Mouse (Mus musculus) CD8-positive naive resting alpha-beta T cell, adult 2 months (primary cell): ENCODE data around the gene Rph3al.

Source experiments
- DNase-seq, 2 experiments: peaks; one replicate each; pipeline ENCODE4 v3.0.0; 2022; ENCODE audit warnings: low read depth in 2 of 2, low spot score in 2 of 2

Rph3al gene

DNA sequence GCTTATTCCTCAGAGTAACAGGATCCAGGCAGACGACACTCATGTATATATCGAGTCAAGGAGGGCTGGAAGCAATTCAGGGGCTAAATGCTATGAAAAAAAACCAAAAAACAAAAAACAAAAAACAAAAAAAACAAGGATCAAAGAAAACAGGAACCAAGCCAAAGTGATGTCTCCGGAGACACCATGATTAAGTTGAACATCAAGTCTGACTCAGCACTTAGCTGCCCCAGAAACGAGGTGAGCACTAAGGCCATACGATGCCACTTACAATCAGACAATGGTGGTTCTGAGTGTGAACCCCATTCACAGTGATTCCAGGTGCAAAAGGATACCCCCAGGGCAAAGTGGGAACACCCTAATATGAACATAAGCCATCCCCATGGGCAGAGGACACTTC is 13.7 kb upstream of the Rph3al start:
- no peak for DNase-seq

DNA sequence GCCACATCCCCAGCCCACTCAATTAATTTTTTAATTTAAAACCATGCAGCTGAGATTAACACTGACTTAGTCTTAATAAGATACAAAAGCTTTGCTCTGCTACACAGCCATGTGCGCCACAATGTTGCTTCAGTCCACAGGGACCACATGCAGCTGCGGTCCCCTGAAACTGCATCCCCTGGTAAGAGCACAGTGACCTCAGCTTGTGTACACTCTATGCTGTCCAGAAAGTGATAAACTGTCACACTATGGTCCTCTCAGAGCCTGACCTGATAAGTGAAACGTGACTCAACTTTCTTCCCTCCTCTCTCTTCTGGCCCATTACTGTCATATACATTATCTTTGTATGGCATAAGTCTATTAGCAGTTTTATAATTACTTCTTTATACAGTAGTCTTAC is 12.2 kb upstream of the Rph3al start:
- DNase-seq = no peak

DNA sequence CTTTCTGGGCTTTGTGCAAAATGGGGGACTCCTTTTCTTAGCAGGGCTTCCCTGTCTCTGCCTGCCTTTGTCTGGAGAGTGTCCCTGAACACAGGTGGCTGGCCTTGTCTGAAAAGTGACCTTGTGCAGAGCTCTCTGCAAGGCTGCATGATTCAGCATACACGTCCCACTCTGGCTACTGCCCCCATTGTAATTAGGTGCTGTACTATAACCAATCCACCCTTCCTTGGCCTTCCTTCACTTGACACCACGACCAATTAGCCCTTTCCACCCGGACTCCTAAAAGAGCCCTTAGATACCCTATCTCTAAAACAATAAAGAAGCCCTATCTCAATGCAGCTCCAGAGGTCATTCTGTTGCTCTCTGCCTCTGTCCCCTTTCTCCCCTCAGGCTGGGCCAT is 10.6 kb upstream of the Rph3al start:
- DNase-seq = no peak

DNA sequence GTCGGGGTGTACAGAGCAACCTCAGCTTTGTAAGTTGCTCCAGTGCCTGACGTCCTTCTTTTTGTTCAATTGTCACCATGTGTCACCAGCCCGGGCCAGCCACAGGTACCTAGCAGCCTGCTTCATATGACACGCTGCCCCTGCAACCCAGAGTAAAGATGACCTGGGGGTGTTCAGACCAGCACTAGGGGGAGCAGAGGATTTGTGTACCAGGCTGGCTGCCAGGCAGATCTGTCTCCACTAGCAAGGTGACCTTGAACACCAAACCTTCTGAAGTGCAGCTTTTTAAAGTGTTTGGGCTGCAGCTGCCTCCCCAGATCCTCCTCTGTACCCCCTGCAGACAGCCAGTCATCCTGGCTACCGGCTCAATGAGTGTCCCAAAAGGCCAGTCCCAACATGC is 9.0 kb upstream of the Rph3al start:
- DNase-seq = no peak

DNA sequence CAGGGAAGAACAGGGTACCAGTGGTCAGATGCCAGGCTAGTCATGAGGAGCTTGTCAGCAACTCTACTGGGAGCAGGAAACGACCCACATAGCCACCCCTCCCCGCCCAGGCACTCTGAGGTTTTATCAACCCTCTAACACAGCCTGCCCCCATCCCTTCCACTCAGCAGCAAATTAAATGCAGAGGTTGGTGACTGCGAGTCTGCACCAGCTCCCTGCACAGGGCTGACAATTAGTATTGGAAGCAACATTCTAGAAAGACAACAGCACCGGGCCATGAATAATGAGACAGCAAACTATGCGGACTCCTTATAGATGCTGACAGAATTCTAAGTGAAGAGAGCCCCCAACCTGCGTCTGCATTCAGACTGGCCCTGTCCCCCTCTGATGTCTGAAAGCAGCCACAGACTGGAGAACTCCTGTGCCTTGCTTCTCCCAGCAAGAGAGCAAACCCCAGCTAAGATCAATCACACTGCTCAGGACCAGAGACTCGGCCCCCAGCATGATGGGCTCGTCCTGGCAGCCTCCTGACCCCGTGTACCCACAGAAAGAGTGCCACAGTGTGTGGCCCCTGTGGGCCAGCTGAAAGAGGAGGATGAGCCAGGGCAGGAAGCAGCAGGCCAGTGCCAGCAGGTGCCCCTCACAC is 7.7 kb upstream of the Rph3al start:
- DNase-seq = no peak

DNA sequence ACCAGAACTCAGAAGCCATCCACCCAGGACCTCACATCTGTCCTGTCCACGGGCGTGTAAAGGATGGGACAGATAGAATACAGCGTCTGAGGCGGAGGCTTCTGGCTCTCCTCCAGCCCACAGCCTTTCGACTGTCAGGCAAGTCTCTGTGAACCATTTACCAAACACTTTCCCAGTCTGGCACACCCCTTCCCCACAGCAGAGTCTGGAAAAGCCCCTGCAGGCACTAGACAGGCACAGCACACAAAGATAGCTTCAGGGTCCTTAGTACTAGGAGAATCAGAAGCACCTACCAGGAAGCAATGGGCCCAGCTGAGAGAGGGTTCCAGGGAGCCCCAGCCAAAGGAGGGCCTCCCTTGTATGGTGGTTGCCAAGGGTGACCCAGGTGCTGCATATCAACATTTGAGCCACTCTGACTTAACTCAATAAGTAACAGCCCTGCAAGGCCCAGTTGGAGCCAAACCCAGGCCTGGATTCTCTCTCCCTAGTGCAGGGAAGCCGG is 808 bp downstream of the Rph3al start:
- DNase-seq = peak in 1 of 2 experiments; percentile 16

DNA sequence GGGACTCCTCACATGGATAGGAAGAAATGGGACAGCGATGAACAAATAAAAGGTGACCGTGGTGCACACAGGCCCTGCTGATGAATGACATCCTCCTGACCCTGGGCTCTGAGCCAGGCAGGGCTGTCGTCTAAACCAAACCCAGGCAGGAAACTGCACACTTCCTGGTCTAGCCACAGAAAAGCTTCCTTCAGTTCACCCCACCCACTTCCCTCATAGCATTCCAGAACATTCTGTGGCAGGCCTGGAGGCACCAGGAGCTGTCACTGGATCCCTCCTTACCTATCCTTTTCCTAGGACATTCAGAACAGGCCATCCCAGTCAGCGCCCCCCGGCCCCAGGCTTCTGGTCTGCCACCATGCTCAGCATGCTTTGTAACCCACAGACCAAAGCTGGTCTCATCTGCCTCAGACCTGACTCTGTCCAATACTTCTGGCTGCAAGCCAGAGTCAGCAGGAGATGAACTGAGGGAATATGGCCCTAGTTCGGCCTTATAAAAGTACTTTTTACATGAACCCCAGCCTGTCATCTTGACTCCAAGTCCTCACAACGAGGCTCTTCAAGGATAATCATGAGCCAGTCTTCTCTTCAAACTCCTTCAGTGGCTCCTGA is 2.3 kb downstream of the Rph3al start:
- DNase-seq = peak; percentile 32 to 50

DNA sequence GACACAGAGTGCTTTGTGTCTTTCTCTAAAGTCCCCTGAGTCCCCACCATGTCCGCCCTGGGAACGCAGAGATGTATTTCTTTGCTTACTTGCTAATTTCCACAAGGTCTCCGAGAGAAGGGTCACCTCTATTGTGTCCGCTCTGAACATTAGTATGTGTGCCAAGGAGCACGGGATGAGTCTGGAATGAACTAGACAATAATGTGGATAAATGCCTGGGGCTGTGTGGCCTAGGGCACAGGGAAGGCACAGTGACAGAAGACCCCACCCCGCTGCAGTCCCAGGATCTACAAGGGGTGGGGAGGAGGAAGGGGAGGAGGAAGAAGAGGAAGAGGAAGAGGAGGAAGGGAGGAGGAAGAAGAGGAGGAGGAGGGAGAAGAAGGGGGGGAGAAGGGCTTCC is 3.8 kb downstream of the Rph3al start:
- no peak for DNase-seq

DNA sequence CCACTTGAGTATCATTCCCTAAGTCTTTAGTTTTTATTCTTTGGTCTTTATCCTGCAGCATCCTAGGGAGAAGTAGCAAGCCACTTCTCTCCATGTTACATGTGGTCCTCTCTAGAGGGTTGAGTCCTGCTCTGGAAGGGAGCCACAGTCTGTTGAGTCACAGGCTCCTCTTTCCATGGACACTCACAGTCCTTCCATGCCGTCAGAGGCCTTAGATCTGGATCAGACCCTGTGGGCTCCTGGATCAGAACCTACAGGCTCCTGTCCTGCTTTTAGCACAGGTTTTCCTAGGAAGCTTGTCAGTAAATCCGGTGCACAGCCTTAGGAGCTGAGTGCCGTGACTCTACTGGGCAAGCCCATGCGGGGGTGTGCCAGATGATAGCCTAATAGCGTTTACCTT is 4.9 kb downstream of the Rph3al start:
- no peak for DNase-seq

DNA sequence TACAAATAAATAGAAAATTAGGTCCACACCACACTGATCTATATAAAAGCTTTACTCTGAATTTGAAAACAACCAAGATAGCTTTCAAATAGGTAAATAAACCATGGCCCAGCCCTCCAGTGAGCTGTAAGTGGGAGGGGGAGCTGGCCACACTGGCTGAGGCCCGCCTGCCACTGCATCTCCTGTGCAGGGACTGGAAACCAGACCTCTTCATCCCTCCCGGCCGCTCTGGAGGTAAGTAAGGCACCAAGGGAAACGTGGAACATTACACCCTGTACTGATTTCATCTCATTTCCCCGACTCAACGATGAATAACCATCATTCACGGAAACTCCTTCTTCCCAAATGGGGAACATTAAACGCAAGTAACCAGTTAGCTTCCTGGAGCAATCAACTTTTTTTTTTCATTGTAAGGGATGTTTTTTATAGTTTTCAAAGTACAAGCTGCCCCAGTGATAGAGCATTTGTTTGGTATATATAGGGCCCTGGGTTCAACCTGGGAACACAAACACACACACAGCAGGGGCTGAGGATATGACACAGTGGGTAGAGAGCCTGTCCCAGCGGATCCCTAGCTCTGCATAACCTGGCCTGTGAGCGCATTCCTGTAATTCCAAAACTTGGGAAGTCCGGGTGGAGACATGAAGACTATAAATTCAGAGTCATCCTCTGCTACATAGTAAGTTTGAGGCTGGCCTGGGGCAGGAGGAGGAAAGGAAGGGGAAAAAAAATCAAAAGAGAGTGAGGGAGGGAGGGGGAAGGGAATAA is 7.1 kb downstream of the Rph3al start:
- DNase-seq = no peak

DNA sequence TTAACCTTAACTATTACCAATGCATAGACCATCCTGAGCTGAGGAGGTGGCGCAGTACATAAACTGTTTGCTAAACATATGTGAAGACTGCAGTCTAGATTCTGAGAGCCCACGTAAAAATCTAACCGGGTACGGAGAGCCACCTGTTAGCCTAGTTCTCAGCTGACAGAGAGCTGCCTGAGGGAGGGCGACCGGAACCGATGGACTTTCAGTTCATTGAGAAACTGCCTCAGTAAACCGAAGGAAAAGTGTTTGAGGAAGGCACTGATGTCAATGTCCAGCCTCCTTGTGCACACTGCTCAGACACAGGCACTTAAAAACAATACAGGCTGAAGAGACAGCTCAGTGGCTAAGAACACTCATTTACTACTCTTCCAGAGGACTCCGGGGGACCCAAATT is 8.0 kb downstream of the Rph3al start:
- no peak for DNase-seq

DNA sequence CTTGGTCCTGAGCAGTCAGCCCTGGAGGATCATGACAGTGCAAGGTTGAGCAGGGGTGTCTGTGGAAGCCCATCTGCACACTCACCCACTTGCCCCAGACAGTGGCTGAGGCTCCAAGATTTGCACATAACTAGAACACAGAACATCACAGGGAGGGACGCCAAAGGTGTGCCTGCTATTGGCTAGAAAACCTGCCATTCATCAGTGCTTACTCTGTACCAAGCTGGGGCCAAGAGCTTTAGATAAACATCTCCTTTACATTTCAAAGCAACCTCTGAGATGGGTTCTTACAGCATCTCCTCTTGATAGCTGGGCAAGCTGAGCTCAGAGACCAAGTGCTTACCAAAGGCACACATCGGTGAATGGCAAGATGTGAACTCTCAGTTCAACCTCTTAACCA is 10.3 kb downstream of the Rph3al start:
- DNase-seq = no peak

DNA sequence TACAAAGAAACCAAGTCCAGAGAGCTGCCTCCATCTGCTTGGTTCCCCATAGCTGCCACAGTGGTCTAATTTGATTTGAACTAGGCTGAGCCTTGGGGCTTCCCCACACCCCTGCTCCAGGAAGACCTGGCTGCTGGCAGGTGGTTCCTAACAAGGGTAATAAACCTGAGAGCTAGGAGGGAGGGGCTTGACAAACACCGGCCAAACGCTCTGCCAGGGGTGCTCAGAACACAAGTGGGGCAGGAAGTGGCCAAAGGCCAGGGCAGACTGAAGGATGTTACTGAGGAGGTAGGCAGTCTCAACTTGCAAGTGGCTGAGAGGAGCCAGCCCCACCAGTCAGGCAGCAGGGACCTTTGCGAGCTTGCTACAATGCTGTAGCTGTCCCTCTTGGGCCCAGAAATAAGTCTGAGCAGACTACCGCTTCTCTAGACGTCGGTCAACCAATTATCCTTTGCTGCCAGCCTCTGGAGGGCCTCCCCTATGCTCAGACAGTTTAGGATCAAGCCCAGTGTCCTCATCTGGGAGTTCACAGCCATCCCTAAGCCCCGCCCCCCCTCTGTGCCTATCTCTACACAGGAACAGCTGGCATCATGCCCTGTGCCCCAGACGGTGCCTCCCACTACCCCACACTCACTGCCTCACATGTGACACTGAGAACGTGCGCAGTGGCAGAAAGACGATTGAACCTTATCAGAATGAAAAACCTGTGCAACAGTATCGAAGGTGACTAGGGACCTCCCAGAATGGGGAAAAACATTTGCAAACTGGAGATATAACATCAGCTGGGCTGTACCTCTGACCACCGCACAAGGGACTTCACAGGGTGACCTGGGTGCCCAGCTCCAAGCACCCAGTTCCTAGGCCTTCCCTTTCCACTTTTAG is 11.6 kb downstream of the Rph3al start:
- peak; percentile 37 to 46 for DNase-seq

DNA sequence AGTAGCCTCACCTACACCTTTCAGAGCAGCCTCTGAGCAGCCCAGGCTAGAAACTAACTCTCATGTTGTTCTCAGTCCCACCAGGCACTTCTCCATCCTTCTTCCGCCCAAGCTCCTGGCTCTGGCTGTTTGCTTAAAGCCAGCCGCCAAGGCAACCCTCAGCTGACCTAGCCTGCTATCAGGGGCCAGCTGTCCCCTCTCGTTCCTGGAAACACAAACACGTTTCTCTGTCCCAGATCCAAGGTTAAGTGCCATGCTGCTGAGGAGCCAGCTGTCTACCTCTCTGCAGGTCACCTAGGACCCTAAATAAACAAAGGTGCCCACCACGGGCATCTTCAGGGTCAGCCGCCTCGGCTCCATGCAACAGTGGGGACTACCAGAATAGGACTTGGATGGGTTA is 12.4 kb downstream of the Rph3al start:
- DNase-seq = no peak

DNA sequence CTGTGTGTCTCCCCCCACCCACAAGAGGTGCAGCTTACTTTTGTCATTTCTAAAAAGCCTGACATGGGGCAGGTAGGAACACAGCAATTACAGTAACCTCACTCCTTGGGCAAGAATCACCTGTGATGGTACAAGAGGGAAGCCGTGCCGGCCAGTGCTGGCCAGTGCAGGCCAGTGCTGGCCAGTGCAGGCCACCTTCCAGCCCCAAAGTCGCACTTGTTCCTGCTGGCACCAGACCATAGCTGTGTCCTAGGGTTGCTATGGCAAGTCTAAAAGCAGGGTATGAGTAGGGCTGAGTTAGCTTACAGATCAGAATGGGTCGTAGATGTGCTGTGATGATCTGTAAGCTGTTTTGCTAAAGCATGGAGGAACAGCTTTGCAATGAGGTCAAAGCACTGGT is 15.5 kb downstream of the Rph3al start:
- no peak for DNase-seq

DNA sequence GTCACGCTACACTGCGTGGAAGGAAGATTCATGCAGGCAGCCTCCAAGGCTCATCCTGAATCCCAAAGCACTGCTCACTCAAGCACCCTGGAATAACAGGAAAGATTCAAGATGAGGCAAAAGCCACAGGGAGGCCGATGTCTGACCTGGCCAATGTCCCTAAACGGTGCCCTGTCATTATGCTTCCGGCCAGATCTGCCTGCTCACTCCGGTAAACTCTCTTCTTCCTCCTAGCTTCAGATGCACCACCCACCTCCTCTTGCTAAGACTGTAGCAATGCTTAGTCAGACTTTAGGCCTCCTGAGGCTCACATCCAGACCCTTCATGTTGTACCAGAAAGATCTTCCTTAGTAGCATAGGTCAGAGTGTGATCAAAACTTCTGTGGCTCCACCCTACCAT is 19.1 kb downstream of the Rph3al start:
- no peak for DNase-seq

DNA sequence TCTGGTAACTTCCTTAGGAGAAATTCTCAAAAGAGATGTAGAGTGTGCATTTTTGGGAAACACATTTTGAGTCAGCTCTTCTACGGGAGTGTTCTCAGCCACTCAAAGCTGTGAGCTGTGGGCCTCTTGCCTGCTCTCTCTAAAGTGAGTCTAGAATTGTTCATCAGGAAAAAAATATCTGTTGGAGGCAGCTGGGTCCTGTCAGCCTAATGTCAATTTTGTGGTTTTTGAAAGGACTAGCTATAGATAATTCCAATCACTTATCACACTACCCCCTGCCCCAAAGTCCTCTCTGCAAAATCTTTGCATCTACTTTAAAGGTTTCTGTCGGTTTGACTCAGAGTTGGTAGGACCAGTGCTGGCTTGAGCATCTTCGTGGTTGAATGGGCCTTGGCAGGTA is 20.9 kb downstream of the Rph3al start:
- no peak for DNase-seq

DNA sequence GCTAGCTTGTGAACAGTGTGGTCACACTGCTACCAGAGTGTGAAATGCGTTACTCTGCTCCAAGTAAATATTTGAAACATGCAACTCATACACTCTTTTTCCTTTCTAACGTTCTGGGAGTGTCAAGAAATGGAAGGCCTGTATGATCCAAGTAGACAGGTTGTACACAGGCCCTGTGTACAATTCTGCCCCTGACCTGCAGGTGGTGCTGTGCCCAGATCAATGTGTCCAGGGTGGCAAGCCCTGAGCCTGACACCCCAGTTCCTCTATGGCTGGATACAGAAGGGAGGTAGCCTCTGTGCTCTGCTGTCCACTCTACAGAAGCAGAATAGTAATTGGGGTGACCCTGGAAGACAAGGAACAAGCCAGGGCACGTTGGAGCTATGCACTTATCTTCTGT is 24.3 kb downstream of the Rph3al start:
- DNase-seq = peak; percentile 80 to 81

DNA sequence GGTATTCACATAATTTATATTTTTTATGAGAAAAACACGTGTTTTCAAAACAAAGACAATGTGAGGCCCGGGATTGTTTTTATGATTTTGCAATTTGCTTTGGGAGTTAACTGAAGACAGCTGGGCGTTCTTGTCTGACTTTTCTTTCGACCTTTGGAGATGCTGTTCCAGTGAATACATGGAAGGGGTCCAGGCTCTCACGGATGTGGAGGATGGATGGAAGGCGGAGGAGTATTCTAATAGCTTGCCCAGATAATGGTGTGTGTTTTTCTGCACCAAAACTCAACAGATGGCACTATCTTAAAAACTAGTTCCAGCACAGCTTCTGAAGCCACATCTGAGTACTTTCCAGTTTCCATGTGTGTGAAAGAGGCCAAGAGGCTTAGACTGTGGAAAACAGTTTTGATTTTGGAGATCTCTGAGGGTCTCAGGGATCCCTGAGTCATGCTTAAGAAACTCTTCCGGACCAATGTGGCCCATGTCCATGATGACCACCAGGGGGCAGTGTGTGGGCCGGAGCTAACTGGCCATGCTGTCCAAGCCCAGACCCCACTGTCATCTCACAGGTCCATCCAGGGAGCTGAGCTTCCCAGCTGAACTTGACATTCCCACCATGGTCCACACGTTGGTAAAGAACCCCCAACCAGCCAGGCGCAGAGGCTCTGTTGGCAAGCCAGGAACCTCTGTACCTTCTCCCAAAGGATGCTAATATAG is 25.1 kb downstream of the Rph3al start:
- peak; percentile 25 to 39 for DNase-seq

DNA sequence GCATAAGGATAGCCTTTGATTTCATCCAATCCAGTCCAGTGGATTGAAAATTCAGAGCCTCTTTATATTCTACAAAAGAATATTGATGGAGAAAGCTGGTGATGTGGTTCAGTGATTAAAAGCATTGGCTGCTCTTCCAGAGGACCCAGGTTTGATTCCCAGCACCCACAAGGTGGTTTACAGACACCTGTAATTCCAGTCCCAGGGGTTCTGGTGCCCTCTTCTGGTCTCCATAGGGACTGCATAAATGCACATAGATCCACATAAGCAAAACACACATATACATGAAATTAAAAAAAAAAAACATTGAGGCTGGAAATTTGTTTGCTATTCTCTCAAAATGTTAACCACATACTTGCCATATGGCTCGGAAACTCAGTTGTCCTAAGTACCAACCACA is 26.3 kb downstream of the Rph3al start:
- DNase-seq = no peak
